Mouse (Mus musculus) liver, embryonic 14.5 days (tissue): ENCODE results near the gene Topbp1. TPM values are rescaled to one million over a fixed set of nuclear protein-coding genes. Genes with fewer than 3 reads are reported as not detected.

ENCODE experiments used
- ATAC-seq: fragments of 200-750 bp; cut with Nextera tagmentation; 2 replicates; pipeline ENCODE4 v1.8.0; 2017; ENCODE audit warnings: moderate number of reproducible peaks, mild to moderate bottlenecking, moderate library complexity; ENCODE audit not compliant: insufficient read depth
- DNase-seq, 3 experiments: peaks; one replicate each; pipeline ENCODE4 v3.0.0-alpha.2; 2012 to 2013; ENCODE audit warnings: low read depth in 3 of 3, low spot score in 3 of 3
- H3K27ac ChIP-seq: fragments of 300-500 bp; sonication (generic); 2 replicates; pipeline ENCODE4 v1.5.1; 2014; ENCODE audit warnings: moderate library complexity, mild to moderate bottlenecking, control low read depth, inconsistent platforms
- H3K27me3 ChIP-seq: fragments of 300-500 bp; sonication (generic); 2 replicates; pipeline ENCODE4 v1.6.1; 2014; ENCODE audit warnings: mild to moderate bottlenecking, low read length, moderate library complexity; ENCODE audit not compliant: control insufficient read depth, insufficient read depth
- H3K36me3 ChIP-seq: fragments of 300-500 bp; sonication (generic); replicated peaks from 2 replicates; pipeline ENCODE4 v1.6.1; 2014; ENCODE audit warnings: low read depth; ENCODE audit not compliant: control insufficient read depth, insufficient read depth
- H3K4me1 ChIP-seq, 2 experiments: fragments of 200-500 bp in 1 of 2; fragments of 300-500 bp in 1 of 2; sonication (generic) in 1 of 2; replicated peaks; 2 replicates each; pipeline ENCODE4 v1.6.1; 2012 to 2014; ENCODE audit warnings: antibody characterized with exemption in 1 of 2, inconsistent platforms in 1 of 2, low read length in 1 of 2; ENCODE audit not compliant: control insufficient read depth in 2 of 2, insufficient read depth in 2 of 2
- H3K4me2 ChIP-seq: fragments of 300-500 bp; sonication (generic); 2 replicates; pipeline ENCODE4 v1.6.1; 2014; ENCODE audit warnings: low read depth, mild to moderate bottlenecking, control low read depth, moderate library complexity
- H3K4me3 ChIP-seq, 2 experiments: fragments of 200-500 bp in 1 of 2; fragments of 300-500 bp in 1 of 2; sonication (generic) in 1 of 2; 2 replicates each; pipeline ENCODE4 v1.5.1; 2012 to 2014; ENCODE audit warnings: low read depth in 2 of 2, low read length in 2 of 2, mild to moderate bottlenecking in 2 of 2, control low read depth in 1 of 2, inconsistent platforms in 1 of 2, moderate library complexity in 1 of 2; ENCODE audit not compliant: insufficient read depth in 1 of 2
- H3K9ac ChIP-seq: fragments of 300-500 bp; sonication (generic); replicated peaks from 2 replicates; pipeline ENCODE4 v1.6.1; 2014; ENCODE audit warnings: mild to moderate bottlenecking, control low read depth, moderate library complexity
- H3K9me3 ChIP-seq: fragments of 300-500 bp; sonication (generic); 2 replicates; pipeline ENCODE4 v1.6.1; 2016; ENCODE audit warnings: low read length, mixed read lengths; ENCODE audit not compliant: control insufficient read depth
- CTCF ChIP-seq: IDR thresholded peaks from 2 replicates; pipeline ENCODE4 v1.5.1; 2016; ENCODE audit warnings: antibody characterized with exemption, low read depth, control low read depth
- EP300 ChIP-seq: IDR thresholded peaks from 2 replicates; pipeline ENCODE4 v1.6.1; 2016; ENCODE audit warnings: antibody characterized with exemption, low read depth
- WGBS: fragments of 180-500 bp; shearing (Covaris S2); extraction: QIAGEN DNeasy Blood & Tissue Kit; methylation state at CpG from one replicate; pipeline ENCODE4 v1.1.7; 2014; ENCODE audit not compliant: insufficient replicate concordance; 5-methylcytosine and 5-hydroxymethylcytosine counted together
- polyA plus RNA-seq, 2 experiments: library from polyadenylated mRNA; depleted of rRNA in 1 of 2; stranded (reverse) in 1 of 2; unstranded in 1 of 2; fragments of >200 nt; fragmentation: Nextera tagmentation in 1 of 2; extraction: Ambion mirVana in 1 of 2; gene quantifications; 2 replicates each; pipeline versions ENCODE4 v1.2.1 to v1.2.3; 2012 to 2014

Gene Topbp1
- polyA plus RNA-seq, 2 experiments, result 36.4 to 43.3 TPM

DNA sequence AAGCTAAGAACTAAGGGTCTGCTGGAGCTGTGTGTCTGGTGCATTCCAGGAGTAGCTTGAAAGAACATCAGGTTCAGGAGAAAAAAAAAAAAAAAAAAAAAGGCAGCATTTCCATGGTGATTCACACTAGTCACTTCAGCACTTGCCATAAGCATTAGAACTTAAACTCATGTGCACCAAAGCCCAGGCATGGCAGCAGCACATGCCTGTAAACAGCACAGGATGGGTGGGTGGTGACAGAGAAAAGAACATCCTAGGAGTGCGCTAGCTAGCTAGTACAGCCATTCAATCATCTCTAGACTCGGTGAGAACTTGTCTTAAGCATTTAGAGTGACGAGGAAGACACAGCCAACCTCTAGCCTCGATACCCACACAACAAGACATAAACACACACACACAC is 53.5 kb downstream of the Topbp1 start:
- no peak for ATAC-seq
- DNase-seq, result no peak
- Histone ChIP-seq H3K4me3 (no peak overlapping the region), H3K27ac (no peak overlapping the region; the same call in 1 of the 2 replicates), H3K36me3 (peaks cover 57% of the 10 kb centered on the region), H3K4me2 (no peak overlapping the region), H3K9me3 (no peaks in the 10 kb centered on the region), H3K4me1 (peaks cover 5 to 10% of the 10 kb centered on the region in 2 experiments), H3K27me3 (no peaks in the 10 kb centered on the region), H3K9ac (no peak overlapping the region)
- 84% methylated on average over 4 of the region's 4 CpGs for WGBS
- TF ChIP-seq EP300, result no peak
- no peak for TF ChIP-seq CTCF

DNA sequence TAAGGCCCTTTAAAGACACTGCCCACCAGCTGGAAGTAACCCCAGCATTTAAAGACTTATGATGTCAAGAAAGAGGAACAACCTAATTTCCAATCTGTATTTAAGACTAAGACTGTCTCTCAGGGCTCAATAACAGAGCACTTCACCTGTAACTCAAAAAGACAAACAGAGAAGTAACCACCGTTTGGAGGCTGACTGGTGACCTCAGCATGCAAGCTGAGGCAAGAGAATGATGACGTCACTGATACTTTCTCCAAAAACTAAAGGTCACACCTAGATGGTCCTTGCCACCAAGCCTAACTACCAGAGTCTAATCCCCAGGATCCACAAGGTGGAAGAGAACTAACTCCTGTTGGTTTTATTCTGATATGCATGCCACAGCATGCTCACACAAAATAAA is 55.6 kb downstream of the Topbp1 start:
- Histone ChIP-seq H3K36me3 (peaks cover 54% of the 10 kb centered on the region), H3K4me1 (peaks cover 5 to 10% of the 10 kb centered on the region in 2 experiments), H3K4me2 (no peak overlapping the region), H3K27me3 (no peaks in the 10 kb centered on the region), H3K9ac (no peak overlapping the region), H3K4me3 (no peak overlapping the region), H3K9me3 (no peaks in the 10 kb centered on the region), H3K27ac (no peak overlapping the region)
- TF ChIP-seq CTCF (no peak), EP300 (no peak)
- 54% methylated on average over 2 of the region's 2 CpGs for WGBS
- ATAC-seq (no peak), DNase-seq (no peak)

GRCm38 (mm10) chr9:103363088-103363487 is 58.1 kb downstream of the Topbp1 start:
- Histone ChIP-seq H3K36me3 (peaks cover 33% of the 10 kb centered on the region), H3K27me3 (no peaks in the 10 kb centered on the region), H3K4me3 (peak overlapping the region; percentile 51 to 95; a peak in 3 of 4 replicates), H3K4me2 (peak overlapping the region; percentile 95), H3K9ac (peak overlapping the region; percentile 98), H3K4me1 (peaks cover 8 to 23% of the 10 kb centered on the region in 2 experiments), H3K9me3 (no peaks in the 10 kb centered on the region), H3K27ac (no peak overlapping the region)
- 45% methylated on average over 6 of the region's 6 CpGs for WGBS
- no peak for DNase-seq
- ATAC-seq, result no peak
- TF ChIP-seq EP300, result no peak
- no peak for TF ChIP-seq CTCF

GRCm38 (mm10) chr9:103363730-103364417 is 58.9 kb downstream of the Topbp1 start:
- WGBS, result 1% methylated on average over 21 of the region's 21 CpGs
- Histone ChIP-seq H3K9me3 (no peaks in the 10 kb centered on the region), H3K27ac (peak overlapping the region; percentile 91), H3K9ac (peak overlapping the region; percentile 98), H3K36me3 (peaks cover 25% of the 10 kb centered on the region), H3K4me3 (peak overlapping the region; percentile 88 to 95), H3K4me1 (peaks cover 7 to 17% of the 10 kb centered on the region in 2 experiments), H3K27me3 (no peaks in the 10 kb centered on the region), H3K4me2 (peak overlapping the region; percentile 95)
- TF ChIP-seq CTCF (no peak), EP300 (no peak)
- ATAC-seq (no peak), DNase-seq (no peak)

- Histone ChIP-seq H3K4me1 (peaks cover 7 to 17% of the 10 kb centered on the region in 2 experiments), H3K27ac (peak overlapping the region; percentile 91), H3K27me3 (no peaks in the 10 kb centered on the region), H3K9ac (peak overlapping the region; percentile 98), H3K4me3 (peak overlapping the region; percentile 88 to 95), H3K9me3 (no peaks in the 10 kb centered on the region), H3K36me3 (peaks cover 16% of the 10 kb centered on the region), H3K4me2 (peak overlapping the region; percentile 95)
- DNase-seq, result peak in 2 of 3 experiments; percentile 43 to 48
- TF ChIP-seq CTCF (no peak), EP300 (no peak)
- ATAC-seq, result peak; percentile 42
- 2% methylated on average over 71 of the region's 94 CpGs for WGBS
These were observed 59.7 kb downstream of the Topbp1 start for GRCm38 (mm10) chr9:103364601-103365289.
